Mouse (Mus musculus): Measurements from ENCODE around the gene Klra17. TPM values are rescaled to one million over a fixed set of nuclear protein-coding genes. Genes with fewer than 3 reads are reported as not detected.
"Not testable (repeated sequence)": the region's sequence is repeated elsewhere in the genome, so short reads cannot be mapped to it uniquely, and the experiment has no call there.

The Klra17 gene
- not detected in 2 replicates for polyA plus RNA-seq (2016; fragmentation: Nextera tagmentation; extraction: Ambion mirVana)

DNA sequence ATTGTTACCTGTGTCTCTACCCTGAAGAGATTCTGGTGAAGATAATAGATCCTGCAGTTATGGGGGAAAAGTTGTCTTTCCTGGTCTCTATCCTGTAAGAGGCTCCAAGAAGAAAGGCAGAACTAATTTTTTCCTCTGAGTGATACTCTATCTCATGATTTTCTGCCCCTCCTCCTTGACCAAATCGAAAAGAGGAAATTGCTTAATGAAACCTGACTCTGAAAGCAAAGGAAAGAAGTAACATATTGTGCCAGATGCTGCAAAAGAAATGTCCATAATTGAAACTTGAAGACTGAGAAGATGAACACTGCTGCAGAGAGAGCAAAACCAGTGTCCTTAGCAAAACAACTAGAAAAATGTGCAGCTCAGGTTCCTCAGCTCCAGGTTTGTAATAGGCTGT is at the start of gene Klra17:
Gene Klra17 (minus strand): TSS at position 124 of the 400 bp plus-strand sequence.
- Histone ChIP-seq H3K4me1 (replicated peaks) (no peaks in the 10 kb centered on the region), H3K27me3 (ENCODE audit: insufficient read depth, poor library complexity, severe bottlenecking) (no peaks in the 10 kb centered on the region), H3K4me3 (no peak within 1 kb of the TSS), H3K36me3 (no peaks in the 10 kb centered on the region), H3K27ac (no peak within 1 kb of the TSS), H3K9me3 (peaks cover 30% of the 10 kb centered on the region)
- 53% methylated on average over 1 of the region's 1 CpGs for WGBS
- DNase-seq (ENCODE audit: low spot score): no peak

DNA sequence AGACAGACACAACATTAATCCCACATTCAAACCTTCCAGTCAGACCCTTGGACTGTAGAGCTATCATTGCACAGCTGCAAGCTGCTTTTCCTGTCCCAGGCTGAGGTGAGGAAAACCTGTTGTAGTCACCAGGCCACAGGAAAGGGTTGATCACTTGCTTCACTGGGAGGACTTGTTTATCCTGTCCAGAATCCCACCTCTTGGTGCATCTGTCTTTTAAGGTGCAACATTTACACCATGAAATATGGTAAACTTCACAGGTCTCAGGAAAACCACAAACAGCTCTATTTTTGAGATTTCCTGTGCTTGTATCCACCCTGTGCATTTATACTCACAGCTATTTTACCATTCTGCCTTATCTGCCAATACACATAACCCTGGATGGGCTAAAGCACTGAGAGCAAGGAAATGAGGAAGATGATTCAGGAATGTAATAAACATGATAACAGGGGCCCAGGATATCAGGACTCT is 41.0 kb upstream of the Klra17 start, which contains the start of gene Klra5:
Gene Klra5 (minus strand): TSS at position 175 of the 471 bp plus-strand sequence.
- H3K36me3 ChIP-seq; H3K27me3 ChIP-seq (ENCODE audit: insufficient read depth, poor library complexity, severe bottlenecking); H3K4me3 ChIP-seq; H3K27ac ChIP-seq; DNase-seq (ENCODE audit: low spot score); H3K4me1 ChIP-seq (replicated peaks): not testable (repeated sequence)
- peaks cover 53% of the 10 kb centered on the region for H3K9me3 ChIP-seq

DNA sequence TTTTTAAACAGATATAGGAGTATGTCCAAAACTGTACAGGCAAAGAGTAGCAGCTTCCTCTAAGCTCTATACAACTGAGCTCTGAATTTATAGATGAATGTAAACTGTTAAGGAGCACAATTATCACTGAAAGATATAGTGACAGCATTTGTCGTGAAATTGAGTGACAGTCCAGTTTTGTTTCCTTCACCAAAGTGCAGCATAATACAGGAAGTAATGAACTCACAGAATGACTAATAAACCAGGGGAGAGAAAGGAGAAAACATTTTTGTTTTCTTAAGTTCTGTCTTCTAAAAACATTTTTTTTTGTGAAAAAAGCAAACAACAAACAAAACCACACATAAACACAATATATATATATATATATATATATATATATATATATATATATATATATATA is 40.5 kb upstream of the Klra17 start:
- Histone ChIP-seq H3K9me3 (peaks cover 51% of the 10 kb centered on the region), H3K4me1 (replicated peaks) (no peaks in the 10 kb centered on the region), H3K27ac (no peak overlapping the region), H3K36me3 (no peaks in the 10 kb centered on the region), H3K27me3 (ENCODE audit: insufficient read depth, poor library complexity, severe bottlenecking) (no peaks in the 10 kb centered on the region), H3K4me3 (no peak overlapping the region)
- DNase-seq (ENCODE audit: low spot score): no peak
- 87% methylated on average over 1 of the region's 1 CpGs for WGBS

DNA sequence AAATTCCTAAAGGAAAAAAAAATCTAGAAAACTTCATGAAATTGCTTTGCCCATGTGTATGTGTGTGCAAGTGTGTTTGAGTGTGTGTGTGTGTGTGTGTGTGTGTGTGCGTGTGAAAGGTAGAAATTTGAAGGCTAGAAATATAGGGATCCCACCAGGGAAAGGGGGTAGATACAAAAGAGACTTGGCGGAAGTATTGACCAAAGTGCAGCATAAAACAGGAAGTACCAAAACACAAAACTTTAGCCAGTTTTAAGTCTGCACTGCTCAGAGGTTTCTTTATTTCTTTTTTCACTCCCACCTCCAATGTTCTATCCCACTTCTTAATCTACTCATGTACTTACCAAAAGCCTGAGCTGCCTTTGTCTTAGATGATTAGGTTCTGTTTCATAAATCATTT is 6.1 kb upstream of the Klra17 start:
- no peaks in the 10 kb centered on the region for H3K27me3 ChIP-seq (ENCODE audit: insufficient read depth, poor library complexity, severe bottlenecking)
- H3K4me3 ChIP-seq: no peak overlapping the region
- no peak overlapping the region for H3K27ac ChIP-seq
- H3K36me3 ChIP-seq: no peaks in the 10 kb centered on the region
- H3K9me3 ChIP-seq: peaks cover 47% of the 10 kb centered on the region
- 83% methylated on average over 2 of the region's 2 CpGs for WGBS
- DNase-seq (ENCODE audit: low spot score): no peak
- H3K4me1 ChIP-seq (replicated peaks): no peaks in the 10 kb centered on the region

DNA sequence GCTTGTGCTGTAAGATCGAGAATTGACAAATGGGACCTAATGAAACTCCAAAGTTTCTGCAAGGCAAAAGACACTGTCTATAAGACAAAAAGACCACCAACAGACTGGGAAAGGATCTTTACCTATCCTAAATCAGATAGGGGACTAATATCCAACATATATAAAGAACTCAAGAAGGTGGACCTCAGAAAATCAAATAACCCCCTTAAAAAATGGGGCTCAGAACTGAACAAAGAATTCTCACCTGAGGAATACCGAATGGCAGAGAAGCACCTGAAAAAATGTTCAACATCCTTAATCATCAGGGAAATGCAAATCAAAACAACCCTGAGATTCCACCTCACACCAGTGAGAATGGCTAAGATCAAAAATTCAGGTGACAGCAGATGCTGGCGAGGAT is 14.1 kb downstream of the Klra17 start, which contains the start of gene Gm17631:
Gene Gm17631 (plus strand): TSS at position 301 of the 400 bp plus-strand sequence.
- no CpG with 5 or more reads among the region's 3 CpGs for WGBS
- peaks cover 16% of the 10 kb centered on the region for H3K9me3 ChIP-seq
- not testable (repeated sequence) for H3K36me3 ChIP-seq; H3K4me3 ChIP-seq; H3K27me3 ChIP-seq (ENCODE audit: insufficient read depth, poor library complexity, severe bottlenecking); DNase-seq (ENCODE audit: low spot score); H3K27ac ChIP-seq; H3K4me1 ChIP-seq (replicated peaks)

DNA sequence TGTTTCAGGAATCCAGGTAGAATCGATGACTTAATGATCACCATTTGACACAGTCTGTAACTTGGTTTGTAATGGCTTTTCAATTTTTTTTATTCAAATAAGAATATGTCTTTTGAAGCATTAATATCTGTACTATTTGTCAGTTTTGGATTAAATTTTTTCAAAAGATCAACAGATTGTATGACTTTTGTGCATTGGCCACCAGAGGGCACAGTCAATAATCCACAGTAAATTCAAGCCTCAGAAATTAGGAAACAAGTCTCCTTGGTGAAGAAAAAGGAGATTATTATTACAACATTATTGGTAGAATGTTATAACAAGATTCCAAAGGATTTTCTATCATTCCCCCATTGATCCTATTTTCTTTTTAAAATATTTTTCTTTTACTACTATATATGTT is 50.9 kb downstream of the Klra17 start:
- Histone ChIP-seq H3K27me3 (ENCODE audit: insufficient read depth, poor library complexity, severe bottlenecking) (no peaks in the 10 kb centered on the region), H3K4me1 (replicated peaks) (no peaks in the 10 kb centered on the region), H3K9me3 (peaks cover 29% of the 10 kb centered on the region), H3K36me3 (no peaks in the 10 kb centered on the region), H3K27ac (no peak overlapping the region), H3K4me3 (no peak overlapping the region)
- 81% methylated on average over 1 of the region's 1 CpGs for WGBS
- no peak for DNase-seq (ENCODE audit: low spot score)

DNA sequence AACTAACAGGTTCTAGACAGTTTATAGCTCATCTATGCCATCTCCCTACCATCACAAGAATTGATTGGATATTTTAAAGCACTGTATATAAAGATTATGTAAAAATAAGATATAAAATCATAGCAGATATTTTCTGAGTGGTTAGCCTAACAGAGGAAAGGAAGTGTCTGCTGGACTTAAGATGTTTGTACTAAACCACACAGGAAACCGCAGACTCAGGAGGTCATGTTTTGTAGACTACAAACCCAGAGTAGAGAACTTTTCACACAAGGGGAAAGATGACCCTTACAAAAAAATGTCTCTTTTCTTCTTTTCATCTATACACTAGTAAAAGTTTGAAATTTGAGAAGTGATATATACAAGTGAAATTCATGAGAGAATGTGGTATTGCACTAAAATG is 52.5 kb downstream of the Klra17 start:
- Histone ChIP-seq H3K4me3 (no peak overlapping the region), H3K36me3 (no peaks in the 10 kb centered on the region), H3K27me3 (ENCODE audit: insufficient read depth, poor library complexity, severe bottlenecking) (no peaks in the 10 kb centered on the region), H3K9me3 (peaks cover 35% of the 10 kb centered on the region), H3K4me1 (replicated peaks) (no peaks in the 10 kb centered on the region), H3K27ac (no peak overlapping the region)
- no peak for DNase-seq (ENCODE audit: low spot score)
- 82% methylated on average over 1 of the region's 1 CpGs for WGBS

DNA sequence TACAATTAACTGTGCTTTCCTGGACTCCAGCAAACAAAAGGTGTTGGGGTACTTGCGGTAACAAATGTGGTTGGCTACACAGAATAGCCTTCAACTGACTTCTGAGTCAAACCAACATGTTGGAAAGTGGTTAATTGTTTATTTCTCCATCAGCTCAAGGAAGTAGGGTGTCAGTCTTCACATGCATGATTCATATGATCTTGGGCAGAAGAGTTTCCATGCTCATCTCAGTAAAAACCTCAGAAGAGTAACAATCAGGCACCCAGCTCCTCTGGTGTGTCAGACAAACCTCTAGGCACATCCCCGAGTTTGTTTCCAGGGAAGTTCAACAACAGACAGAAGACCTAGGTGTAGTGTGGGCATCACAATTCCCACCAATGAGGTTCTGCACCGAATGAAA is 58.7 kb downstream of the Klra17 start:
- H3K36me3 ChIP-seq: no peaks in the 10 kb centered on the region
- H3K4me3 ChIP-seq: no peak overlapping the region
- 64% methylated on average over 3 of the region's 3 CpGs for WGBS
- H3K27ac ChIP-seq: no peak overlapping the region
- H3K4me1 ChIP-seq (replicated peaks): no peaks in the 10 kb centered on the region
- no peaks in the 10 kb centered on the region for H3K27me3 ChIP-seq (ENCODE audit: insufficient read depth, poor library complexity, severe bottlenecking)
- peaks cover 29% of the 10 kb centered on the region for H3K9me3 ChIP-seq
- no peak for DNase-seq (ENCODE audit: low spot score)

DNA sequence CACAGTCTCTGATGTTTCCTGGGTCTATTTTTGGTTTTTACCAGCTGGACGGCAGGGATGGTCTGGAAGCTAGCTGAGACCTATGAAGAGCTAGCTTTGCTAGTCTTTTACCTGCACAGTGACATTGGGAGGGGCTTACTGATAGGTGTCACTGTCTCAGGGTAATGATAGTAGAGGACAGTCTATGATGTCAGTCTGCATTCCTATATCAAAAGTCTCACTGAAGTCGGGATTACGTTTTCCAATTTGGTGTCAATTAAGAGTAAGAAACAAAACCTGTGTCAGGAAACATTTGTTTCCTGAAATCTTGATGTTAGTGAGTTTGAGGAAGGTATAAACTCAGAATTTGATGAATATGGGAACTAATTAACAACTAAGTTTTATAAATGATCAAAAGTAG is 92.3 kb downstream of the Klra17 start, which contains the start of gene Gm156:
Gene Gm156 (minus strand): TSS at position 101 of the 400 bp plus-strand sequence.
- not testable (repeated sequence) for H3K36me3 ChIP-seq; H3K4me1 ChIP-seq (replicated peaks); H3K27me3 ChIP-seq (ENCODE audit: insufficient read depth, poor library complexity, severe bottlenecking); H3K4me3 ChIP-seq; H3K9me3 ChIP-seq; H3K27ac ChIP-seq; DNase-seq (ENCODE audit: low spot score)
- 94% methylated on average over 3 of the region's 3 CpGs for WGBS

Other genes starting within 250 kb of the Klra17 start
- gene Klrc3, start 233.3 kb downstream of the Klra17 start, polyA plus RNA-seq (2016; fragmentation: Nextera tagmentation; extraction: Ambion mirVana): not detected in 2 replicates
- not detected in 2 replicates for gene Klrc2, start 216.0 kb downstream of the Klra17 start, polyA plus RNA-seq (2016; fragmentation: Nextera tagmentation; extraction: Ambion mirVana)
- gene Klrc1, start 197.7 kb downstream of the Klra17 start, polyA plus RNA-seq (2016; fragmentation: Nextera tagmentation; extraction: Ambion mirVana): not detected in 2 replicates
- not detected in 2 replicates for gene Klri1, start 159.5 kb downstream of the Klra17 start, polyA plus RNA-seq (2016; fragmentation: Nextera tagmentation; extraction: Ambion mirVana)
- gene Klri2, start 136.2 kb downstream of the Klra17 start, polyA plus RNA-seq (2016; fragmentation: Nextera tagmentation; extraction: Ambion mirVana): not detected in 2 replicates
- not detected in 2 replicates for gene Gm156, start 92.4 kb downstream of the Klra17 start, polyA plus RNA-seq (2016; fragmentation: Nextera tagmentation; extraction: Ambion mirVana)
- gene Gm17631, start 14.0 kb downstream of the Klra17 start, polyA plus RNA-seq (2016; fragmentation: Nextera tagmentation; extraction: Ambion mirVana): not detected in 2 replicates
- not detected in 2 replicates for gene Klra5, start 41.0 kb upstream of the Klra17 start, polyA plus RNA-seq (2016; fragmentation: Nextera tagmentation; extraction: Ambion mirVana)
- not detected in 2 replicates for gene Klra6, start 150.3 kb upstream of the Klra17 start, polyA plus RNA-seq (2016; fragmentation: Nextera tagmentation; extraction: Ambion mirVana)
- gene Klra4, start 190.6 kb upstream of the Klra17 start, polyA plus RNA-seq (2016; fragmentation: Nextera tagmentation; extraction: Ambion mirVana): not detected in 2 replicates

Measured in hindbrain, embryonic 10.5 days (tissue).